Mouse (Mus musculus) G1E (cell line): ENCODE measurements around the gene Mybbp1a. TPM values are rescaled to one million over a fixed set of nuclear protein-coding genes. Genes with fewer than 3 reads are reported as not detected.

ENCODE experiments used
- ATAC-seq: 2 replicates; pipeline ENCODE4 v1.8.0; 2016; ENCODE audit warnings: mild to moderate bottlenecking; ENCODE audit not compliant: insufficient number of reproducible peaks, poor library complexity, low FRiP score, severe bottlenecking; ENCODE audit errors: extremely low read depth
- DNase-seq: peaks from one replicate; pipeline ENCODE4 v3.0.0; 2012; ENCODE audit warnings: low spot score
- H3K27me3 ChIP-seq: 2 replicates; pipeline ENCODE4 v1.6.1; 2012; ENCODE audit warnings: mild to moderate bottlenecking, low read length, inconsistent platforms; ENCODE audit not compliant: insufficient read depth
- H3K36me3 ChIP-seq: replicated peaks from 2 replicates; pipeline ENCODE3; 2012; ENCODE audit warnings: mild to moderate bottlenecking, inconsistent platforms
- H3K4me1 ChIP-seq: 2 replicates; pipeline ENCODE4 v1.6.1; 2012; ENCODE audit warnings: low read depth, low read length, inconsistent platforms, mixed read lengths; ENCODE audit not compliant: insufficient read depth
- H3K4me3 ChIP-seq: 2 replicates; pipeline ENCODE4 v1.5.1; 2012; ENCODE audit warnings: low read depth, mild to moderate bottlenecking, inconsistent platforms, low read length, moderate library complexity, mixed read lengths
- H3K9me3 ChIP-seq: replicated peaks from 2 replicates; pipeline ENCODE4 v1.6.1; 2012; ENCODE audit warnings: inconsistent platforms
- CTCF ChIP-seq: IDR thresholded peaks from 2 replicates; pipeline ENCODE4 v1.5.1; 2012; ENCODE audit warnings: low read depth, low read length, inconsistent platforms, mixed read lengths
- GATA1 ChIP-seq: IDR thresholded peaks from 2 replicates; pipeline ENCODE4 v1.6.1; 2012; ENCODE audit warnings: borderline replicate concordance, low read length, inconsistent platforms, mixed read lengths
- GATA2 ChIP-seq: IDR thresholded peaks from 2 replicates; pipeline ENCODE4 v1.6.1; 2012; ENCODE audit warnings: low read depth, low read length, inconsistent platforms, borderline replicate concordance
- POLR2AphosphoS5 ChIP-seq: IDR thresholded peaks from 2 replicates; pipeline ENCODE4 v1.6.1; 2012; ENCODE audit warnings: low read depth, low read length, inconsistent platforms; ENCODE audit not compliant: insufficient replicate concordance
- TAL1 ChIP-seq: conservative IDR thresholded peaks from 2 replicates; pipeline ENCODE4 v1.6.1; 2012; ENCODE audit warnings: low read depth, low read length, inconsistent platforms, mixed read lengths
- polyA plus RNA-seq: library from polyadenylated mRNA; stranded (reverse); fragments of >175 nt; gene quantifications from 2 replicates; pipeline ENCODE4 v1.2.3, GENCODE M21; 2012
- total RNA-seq, 2 experiments: library from RNA; stranded (forward) in 1 of 2; stranded (reverse) in 1 of 2; fragments of 200-1000 nt in 1 of 2; fragments of >200 nt in 1 of 2; fragmentation: Nextera tagmentation in 1 of 2; gene quantifications; 2 replicates each; pipeline ENCODE4 v1.2.3; 2014 to 2017

The Mybbp1a gene
- total and polyA plus RNA-seq, 3 experiments, result 125 to 496 (median 253) TPM

DNA sequence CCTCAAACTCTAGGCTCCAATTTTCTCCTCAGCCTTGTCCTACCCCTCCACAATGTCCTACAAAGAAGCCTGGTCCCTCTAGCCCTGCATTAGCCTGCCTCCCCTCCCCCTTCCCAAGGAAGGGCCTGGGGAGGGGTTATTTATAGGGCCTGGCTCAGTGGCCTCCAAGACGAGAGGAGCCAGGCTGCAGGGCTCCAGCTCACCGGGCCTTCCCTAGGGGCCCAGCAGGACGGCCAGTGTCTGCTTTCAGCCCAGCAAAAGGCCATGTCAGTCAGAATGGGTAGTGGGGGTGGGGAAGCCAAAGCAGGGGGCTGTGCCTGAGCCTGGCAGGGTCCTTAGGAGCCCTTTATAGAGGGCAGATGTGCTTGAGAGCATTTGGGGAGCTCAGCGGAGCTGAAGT lies 23.8 kb upstream of the Mybbp1a start:
- no peak for DNase-seq
- ATAC-seq, result no peak
- H3K4me3 ChIP-seq, result no peak overlapping the region
- H3K9me3 ChIP-seq, result no peaks in the 10 kb centered on the region
- peaks cover 34% of the 10 kb centered on the region for H3K4me1 ChIP-seq
- H3K27me3 ChIP-seq, result peaks cover 44% of the 10 kb centered on the region
- TF ChIP-seq CTCF (no peak), GATA1 (no peak), GATA2 (no peak), TAL1 (no peak), POLR2AphosphoS5 (no peak)
- H3K36me3 ChIP-seq, result no peaks in the 10 kb centered on the region

- no peak overlapping the region for H3K4me3 ChIP-seq
- ATAC-seq (no peak), DNase-seq (no peak)
- H3K9me3 ChIP-seq, result no peaks in the 10 kb centered on the region
- H3K4me1 ChIP-seq, result peaks cover 34% of the 10 kb centered on the region
- peaks cover 41% of the 10 kb centered on the region for H3K27me3 ChIP-seq
- TF ChIP-seq GATA2 (no peak), POLR2AphosphoS5 (no peak), TAL1 (no peak), CTCF (no peak), GATA1 (no peak)
- no peaks in the 10 kb centered on the region for H3K36me3 ChIP-seq
Observed at GRCm38 (mm10) chr11:72418227-72418626, 22.9 kb upstream of the Mybbp1a start.

- Histone ChIP-seq H3K9me3 (no peaks in the 10 kb centered on the region), H3K27me3 (peaks cover 34% of the 10 kb centered on the region), H3K4me1 (peaks cover 28% of the 10 kb centered on the region), H3K36me3 (no peaks in the 10 kb centered on the region), H3K4me3 (no peak overlapping the region)
- no peak for ATAC-seq
- no peak for DNase-seq
- TF ChIP-seq TAL1, result no peak
- TF ChIP-seq CTCF, result no peak
- no peak for TF ChIP-seq POLR2AphosphoS5
- no peak for TF ChIP-seq GATA1
- no peak for TF ChIP-seq GATA2
Observed at GRCm38 (mm10) chr11:72419006-72419405, 22.1 kb upstream of the Mybbp1a start.

GRCm38 (mm10) chr11:72420460-72421122 lies 20.6 kb upstream of the Mybbp1a start:
- no peak for DNase-seq

GRCm38 (mm10) chr11:72421518-72422278 lies 19.5 kb upstream of the Mybbp1a start:
- no peak for DNase-seq
- peaks cover 11% of the 10 kb centered on the region for H3K4me1 ChIP-seq
- TF ChIP-seq GATA1 (no peak), TAL1 (no peak), POLR2AphosphoS5 (no peak), GATA2 (no peak), CTCF (no peak)
- H3K4me3 ChIP-seq, result no peak overlapping the region
- peaks cover 23% of the 10 kb centered on the region for H3K27me3 ChIP-seq
- H3K9me3 ChIP-seq, result no peaks in the 10 kb centered on the region
- ATAC-seq, result no peak
- H3K36me3 ChIP-seq, result no peaks in the 10 kb centered on the region

More at GRCm38 (mm10) chr11:72420460-72421122, 20.6 kb upstream of the Mybbp1a start:
- Histone ChIP-seq H3K36me3 (no peaks in the 10 kb centered on the region), H3K4me3 (no peak overlapping the region), H3K27me3 (peaks cover 24% of the 10 kb centered on the region), H3K4me1 (peaks cover 14% of the 10 kb centered on the region), H3K9me3 (no peaks in the 10 kb centered on the region)
- TF ChIP-seq GATA1 (no peak), TAL1 (no peak), POLR2AphosphoS5 (no peak), CTCF (no peak), GATA2 (no peak)
- no peak for ATAC-seq

- no peaks in the 10 kb centered on the region for H3K36me3 ChIP-seq
- peaks cover 7% of the 10 kb centered on the region; the same call in 1 of the 2 replicates for H3K4me1 ChIP-seq
- H3K27me3 ChIP-seq, result peaks cover 7% of the 10 kb centered on the region
- no peaks in the 10 kb centered on the region for H3K9me3 ChIP-seq
- no peak for DNase-seq
- TF ChIP-seq POLR2AphosphoS5, result no peak
- TF ChIP-seq GATA2, result no peak
- no peak for TF ChIP-seq CTCF
- no peak for TF ChIP-seq GATA1
- no peak for TF ChIP-seq TAL1
- ATAC-seq, result no peak
- H3K4me3 ChIP-seq, result no peak overlapping the region
Observed at GRCm38 (mm10) chr11:72423686-72424085, 17.5 kb upstream of the Mybbp1a start.
